ENCODE assay signal across 14 mouse cellular contexts in genomic region chr4:100948494-100949425, GRCm38 (mm10).
A peak's percentile ranks its signal among the peaks of the same experiment; 100 is the strongest.
DNase-seq lines count a peak whose midpoint lies in the region; ATAC-seq and TF ChIP-seq lines count a peak whose summit lies in the region.
"Had no signal": no experiment of that assay in that cellular context is flagged by ENCODE, and none has a peak within 500 bp of the region (broad histone marks: within the 10 kb centered on the region; RNA-seq: fewer than 3 reads in every experiment).

No protein-coding gene starts in this region.

- TF ChIP-seq POLR2A in cerebellum, adult 2 months (IDR thresholded peaks at IDR 0.05; ENCODE audit: borderline replicate concordance, insufficient read depth, low read length) = no peak

- H3K4me3 ChIP-seq in intestine, embryonic 15.5 days (replicated peaks) = no peak overlapping the region
- H3K4me3 ChIP-seq in intestine, postnatal 0 days (ENCODE audit: low read depth, low read length) = no peak overlapping the region
- no peak overlapping the region for H3K4me3 ChIP-seq in neural tube, embryonic 14.5 days (ENCODE audit: low read depth, low read length)
- no peak overlapping the region for H3K4me3 ChIP-seq in hindbrain, postnatal 0 days (ENCODE audit: low read length)
- no peak overlapping the region for H3K4me3 ChIP-seq in cerebellum, adult 2 months (replicated peaks; ENCODE audit: insufficient read depth, low read depth, low read length)
- H3K4me3 ChIP-seq: forebrain, embryonic 15.5 days; hindbrain, embryonic 10.5 days had no signal

- H3K9me3 ChIP-seq in intestine, embryonic 15.5 days = no peaks in the 10 kb centered on the region
- no peaks in the 10 kb centered on the region for H3K9me3 ChIP-seq in intestine, postnatal 0 days (ENCODE audit: control insufficient read depth)
- H3K9me3 ChIP-seq in neural tube, embryonic 14.5 days (ENCODE audit: control insufficient read depth, low read length) = no peaks in the 10 kb centered on the region
- no peaks in the 10 kb centered on the region for H3K9me3 ChIP-seq in hindbrain, postnatal 0 days (ENCODE audit: low read length)
- H3K9me3 ChIP-seq: forebrain, embryonic 15.5 days; hindbrain, embryonic 10.5 days had no signal

- H3K9ac ChIP-seq in intestine, embryonic 15.5 days = no peak overlapping the region
- no peak overlapping the region for H3K9ac ChIP-seq in intestine, postnatal 0 days (ENCODE audit: low read depth, low read length)
- no peak overlapping the region for H3K9ac ChIP-seq in neural tube, embryonic 14.5 days (replicated peaks; ENCODE audit: low read depth, low read length)
- no peak overlapping the region for H3K9ac ChIP-seq in hindbrain, postnatal 0 days (replicated peaks; ENCODE audit: low read length)
- H3K9ac ChIP-seq: forebrain, embryonic 15.5 days had no signal

- DNase-seq in ovary, postnatal 14 days (ENCODE audit: low spot score) = peak; percentile 8
- DNase-seq in ovary, postnatal 36 days (ENCODE audit: low spot score) = no peak
- no peak for DNase-seq in hindbrain, postnatal 0 days (ENCODE audit: low spot score)
- DNase-seq in cerebellum, adult 2 months = no peak
- DNase-seq: adrenal gland, adult 2 months; liver; lung, postnatal 14 days; right cerebral cortex, postnatal 14 days had no signal

- TF ChIP-seq CTCF in intestine, postnatal 0 days (IDR thresholded peaks at IDR 0.05; ENCODE audit: low read depth) = no peak
- TF ChIP-seq CTCF in hindbrain, postnatal 0 days (IDR thresholded peaks at IDR 0.05; ENCODE audit: low read depth) = no peak
- no peak for TF ChIP-seq CTCF in cerebellum, adult 2 months (IDR thresholded peaks at IDR 0.05; ENCODE audit: borderline replicate concordance, insufficient read depth, low read depth, low read length)

- no peaks in the 10 kb centered on the region for H3K27me3 ChIP-seq in intestine, embryonic 15.5 days (replicated peaks)
- no peaks in the 10 kb centered on the region for H3K27me3 ChIP-seq in intestine, postnatal 0 days (replicated peaks; ENCODE audit: control insufficient read depth, insufficient read depth, low read length)
- H3K27me3 ChIP-seq in neural tube, embryonic 14.5 days (ENCODE audit: control insufficient read depth, insufficient read depth, low read length) = no peaks in the 10 kb centered on the region
- no peaks in the 10 kb centered on the region for H3K27me3 ChIP-seq in hindbrain, postnatal 0 days (ENCODE audit: insufficient read depth, low read length)
- no peaks in the 10 kb centered on the region for H3K27me3 ChIP-seq in cerebellum, adult 2 months (ENCODE audit: control insufficient read depth, insufficient read depth, low read length)
- H3K27me3 ChIP-seq: forebrain, embryonic 15.5 days had no signal

- WGBS in intestine, embryonic 15.5 days = 69% methylated on average over 17 of the region's 17 CpGs
- 78% methylated on average over 17 of the region's 17 CpGs for WGBS in intestine, postnatal 0 days
- 44% methylated on average over 17 of the region's 17 CpGs for WGBS in neural tube, embryonic 14.5 days
- WGBS in hindbrain, postnatal 0 days = 75% methylated on average over 17 of the region's 17 CpGs
- WGBS in cerebellum, adult 2 months = 79% methylated on average over 17 of the region's 17 CpGs

- no peaks in the 10 kb centered on the region for H3K4me1 ChIP-seq in intestine, embryonic 15.5 days (replicated peaks)
- H3K4me1 ChIP-seq in intestine, postnatal 0 days (replicated peaks; ENCODE audit: control insufficient read depth, insufficient read depth, low read length) = no peaks in the 10 kb centered on the region
- H3K4me1 ChIP-seq in neural tube, embryonic 14.5 days (ENCODE audit: control insufficient read depth, insufficient read depth, low read length) = peaks cover 6% of the 10 kb centered on the region; the same call in 1 of the 2 replicates
- H3K4me1 ChIP-seq in hindbrain, postnatal 0 days (ENCODE audit: insufficient read depth, low read length) = 0 out of 2 replicates have a peak, but pooled peaks cover 4% of the 10 kb centered on the region
- no peaks in the 10 kb centered on the region for H3K4me1 ChIP-seq in cerebellum, adult 2 months (ENCODE audit: control insufficient read depth, insufficient read depth, low read length)

- ATAC-seq in intestine, embryonic 15.5 days = no peak
- no peak for ATAC-seq in intestine, postnatal 0 days
- peak; percentile 73 for ATAC-seq in granulocyte monocyte progenitor cell, adult 5-6 weeks (replicated peaks; ENCODE audit: poor library complexity, severe bottlenecking)
- 0 out of 2 replicates have a peak, but pooled peaks have one; percentile 18 for ATAC-seq in neural tube, embryonic 14.5 days (ENCODE audit: low read depth)
- ATAC-seq in hindbrain, postnatal 0 days = no peak
- ATAC-seq: forebrain, embryonic 15.5 days had no signal

- H3K27ac ChIP-seq in intestine, embryonic 15.5 days = no peak overlapping the region
- no peak overlapping the region for H3K27ac ChIP-seq in intestine, postnatal 0 days (ENCODE audit: low read depth, low read length)
- no peak overlapping the region for H3K27ac ChIP-seq in neural tube, embryonic 14.5 days (ENCODE audit: low read depth, low read length)
- H3K27ac ChIP-seq in hindbrain, postnatal 0 days = no peak overlapping the region
- no peak overlapping the region for H3K27ac ChIP-seq in cerebellum, adult 2 months (ENCODE audit: insufficient read depth, low read length)
- H3K27ac ChIP-seq: forebrain, embryonic 15.5 days; hindbrain, embryonic 10.5 days had no signal

- 0 out of 2 replicates have a peak overlapping the region, but pooled peaks have one; percentile 4 for H3K4me2 ChIP-seq in intestine, embryonic 15.5 days (replicated peaks)
- H3K4me2 ChIP-seq in intestine, postnatal 0 days (replicated peaks; ENCODE audit: low read depth) = no peak overlapping the region
- no peak overlapping the region for H3K4me2 ChIP-seq in neural tube, embryonic 14.5 days (ENCODE audit: low read depth, low read length)
- no peak overlapping the region for H3K4me2 ChIP-seq in hindbrain, postnatal 0 days (ENCODE audit: low read depth, low read length)
- H3K4me2 ChIP-seq: forebrain, embryonic 15.5 days had no signal

- 0 out of 2 replicates have a peak, but pooled peaks cover 2% of the 10 kb centered on the region for H3K36me3 ChIP-seq in intestine, embryonic 15.5 days
- H3K36me3 ChIP-seq in intestine, postnatal 0 days (ENCODE audit: control insufficient read depth, insufficient read depth) = peaks cover 9% of the 10 kb centered on the region; the same call in 1 of the 2 replicates
- H3K36me3 ChIP-seq in neural tube, embryonic 14.5 days (ENCODE audit: control insufficient read depth, insufficient read depth, low read length) = no peaks in the 10 kb centered on the region
- H3K36me3 ChIP-seq in hindbrain, postnatal 0 days (ENCODE audit: insufficient read depth, low read length) = 0 out of 2 replicates have a peak, but pooled peaks cover 3% of the 10 kb centered on the region
- H3K36me3 ChIP-seq: forebrain, embryonic 15.5 days had no signal

Comparison
In these comparisons a context has a peak if more than half of its experiments do, and no peak if none do; other contexts are left out.
1. ATAC-seq: peak in granulocyte monocyte progenitor cell, adult 5-6 weeks (single experiment) and neural tube, embryonic 14.5 days (single experiment); none in intestine, embryonic 15.5 days (single experiment), intestine, postnatal 0 days (single experiment) and hindbrain, postnatal 0 days (single experiment).